10 mouse cellular contexts compared by ENCODE assay signal in the genomic region with DNA sequence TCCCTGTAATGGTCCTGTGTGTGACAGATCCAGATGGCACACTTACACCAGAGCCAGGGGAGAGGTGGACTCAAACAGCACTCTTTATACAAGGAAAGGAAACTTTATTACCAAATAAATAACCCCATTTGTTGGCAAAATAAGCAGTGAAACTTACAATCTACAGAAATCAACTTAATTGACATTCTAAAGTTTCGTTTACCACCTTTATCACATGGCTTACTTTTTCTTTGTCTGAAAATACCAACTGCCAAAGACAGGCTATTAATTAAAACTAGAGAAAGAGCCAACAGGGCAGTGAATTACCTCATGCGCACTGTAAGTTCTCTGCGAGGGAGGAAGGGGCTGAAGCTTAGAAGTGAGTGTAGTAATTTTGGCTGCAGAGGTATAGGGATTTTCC.
DNase-seq lines count a peak whose midpoint lies in the region; ATAC-seq and TF ChIP-seq lines count a peak whose summit lies in the region.
"Had no signal": no experiment of that assay in that cellular context is flagged by ENCODE, and none has a peak within 500 bp of the region (broad histone marks: within the 10 kb centered on the region; RNA-seq: fewer than 3 reads in every experiment).

No protein-coding gene starts in this region.

- TF ChIP-seq CTCF in midbrain, postnatal 0 days (IDR thresholded peaks at IDR 0.05): no peak
- TF ChIP-seq CTCF in hindbrain, postnatal 0 days (IDR thresholded peaks at IDR 0.05; ENCODE audit: low read depth): no peak

- DNase-seq in heart, postnatal 14 days: no peak
- DNase-seq in midbrain, postnatal 0 days (ENCODE audit: low spot score): no peak
- no peak for DNase-seq in hindbrain, postnatal 0 days (ENCODE audit: low spot score)
- no peak for DNase-seq in adrenal gland, postnatal 36 days
- no peak for DNase-seq in kidney, postnatal 25 days
- DNase-seq: cerebellum, postnatal 36 days; kidney, postnatal 14 days had no signal

- no peaks in the 10 kb centered on the region for H3K36me3 ChIP-seq in heart, embryonic 13.5 days
- no peaks in the 10 kb centered on the region for H3K36me3 ChIP-seq in midbrain, embryonic 13.5 days
- H3K36me3 ChIP-seq in midbrain, postnatal 0 days (ENCODE audit: insufficient read depth, low read length): no peaks in the 10 kb centered on the region
- no peaks in the 10 kb centered on the region for H3K36me3 ChIP-seq in hindbrain, postnatal 0 days (ENCODE audit: insufficient read depth, low read length)

- H3K27me3 ChIP-seq in heart, embryonic 13.5 days (replicated peaks): no peaks in the 10 kb centered on the region
- H3K27me3 ChIP-seq in midbrain, embryonic 13.5 days: no peaks in the 10 kb centered on the region
- no peaks in the 10 kb centered on the region for H3K27me3 ChIP-seq in midbrain, postnatal 0 days (ENCODE audit: insufficient read depth, low read length)
- H3K27me3 ChIP-seq in hindbrain, postnatal 0 days (ENCODE audit: insufficient read depth, low read length): no peaks in the 10 kb centered on the region

- peak overlapping the region; percentile 93 for H3K27ac ChIP-seq in heart, embryonic 13.5 days (replicated peaks)
- peak overlapping the region; percentile 72 for H3K27ac ChIP-seq in midbrain, embryonic 13.5 days
- H3K27ac ChIP-seq in midbrain, postnatal 0 days (ENCODE audit: low read depth, low read length): no peak overlapping the region
- H3K27ac ChIP-seq in hindbrain, postnatal 0 days: peak overlapping the region; percentile 76; the same call in 1 of the 2 replicates

- H3K4me2 ChIP-seq in heart, embryonic 13.5 days: no peak overlapping the region
- no peak overlapping the region for H3K4me2 ChIP-seq in midbrain, embryonic 13.5 days (replicated peaks)
- H3K4me2 ChIP-seq in midbrain, postnatal 0 days (ENCODE audit: low read depth, low read length, poor library complexity, severe bottlenecking): no peak overlapping the region
- no peak overlapping the region for H3K4me2 ChIP-seq in hindbrain, postnatal 0 days (ENCODE audit: low read depth, low read length)

- H3K9ac ChIP-seq in heart, embryonic 13.5 days: 0 out of 2 replicates have a peak overlapping the region, but pooled peaks have one; percentile 81
- H3K9ac ChIP-seq in midbrain, embryonic 13.5 days (replicated peaks): no peak overlapping the region
- no peak overlapping the region for H3K9ac ChIP-seq in midbrain, postnatal 0 days (replicated peaks; ENCODE audit: low read length, poor library complexity, severe bottlenecking)
- H3K9ac ChIP-seq in hindbrain, postnatal 0 days (replicated peaks; ENCODE audit: low read length): no peak overlapping the region

- intact Hi-C loops in heart, postnatal 14 days (cut with DNase I): loop anchor here (10.0 kb wide), 1 partner anchor 235 kb away; a partner anchor contains a TSS

- WGBS in heart, embryonic 13.5 days: 59% methylated on average over 3 of the region's 3 CpGs
- 75% methylated on average over 3 of the region's 3 CpGs for WGBS in midbrain, embryonic 13.5 days
- 81% methylated on average over 3 of the region's 3 CpGs for WGBS in midbrain, postnatal 0 days
- WGBS in hindbrain, postnatal 0 days: 62% methylated on average over 3 of the region's 3 CpGs

- no peak overlapping the region for H3K4me3 ChIP-seq in heart, embryonic 13.5 days
- no peak overlapping the region for H3K4me3 ChIP-seq in midbrain, embryonic 13.5 days (replicated peaks)
- no peak overlapping the region for H3K4me3 ChIP-seq in midbrain, postnatal 0 days (ENCODE audit: low read depth, low read length)
- no peak overlapping the region for H3K4me3 ChIP-seq in hindbrain, postnatal 0 days (ENCODE audit: low read length)

- no peak for ATAC-seq in heart, embryonic 13.5 days (ENCODE audit: extremely low read depth, insufficient number of reproducible peaks, low FRiP score, low TSS enrichment)
- no peak for ATAC-seq in midbrain, embryonic 13.5 days
- no peak for ATAC-seq in midbrain, postnatal 0 days (ENCODE audit: low FRiP score)
- no peak for ATAC-seq in hindbrain, postnatal 0 days
- ATAC-seq in megakaryocyte, adult 5-6 weeks (ENCODE audit: poor library complexity, severe bottlenecking): no peak

- H3K9me3 ChIP-seq in heart, embryonic 13.5 days: no peaks in the 10 kb centered on the region
- H3K9me3 ChIP-seq in midbrain, embryonic 13.5 days: no peaks in the 10 kb centered on the region
- H3K9me3 ChIP-seq in midbrain, postnatal 0 days (ENCODE audit: low read length): no peaks in the 10 kb centered on the region
- H3K9me3 ChIP-seq in hindbrain, postnatal 0 days (ENCODE audit: low read length): no peaks in the 10 kb centered on the region

- peaks cover 93% of the 10 kb centered on the region for H3K4me1 ChIP-seq in heart, embryonic 13.5 days
- peaks cover 89% of the 10 kb centered on the region for H3K4me1 ChIP-seq in midbrain, embryonic 13.5 days (replicated peaks)
- H3K4me1 ChIP-seq in midbrain, postnatal 0 days (ENCODE audit: insufficient read depth, low read length): peaks cover 6% of the 10 kb centered on the region
- H3K4me1 ChIP-seq in hindbrain, postnatal 0 days (ENCODE audit: insufficient read depth, low read length): peaks cover 36% of the 10 kb centered on the region
